Mouse (Mus musculus) lung, embryonic 15.5 days (tissue): ENCODE data around the gene Zfp488. TPM values are rescaled to one million over a fixed set of nuclear protein-coding genes. Genes with fewer than 3 reads are reported as not detected.
A peak's percentile ranks its signal among the peaks of the same experiment; 100 is the strongest.

Experiments used
- ATAC-seq: fragments of 200-750 bp; cut with Nextera tagmentation; 2 replicates; pipeline ENCODE4 v1.8.0; 2017; ENCODE audit warnings: moderate number of reproducible peaks, borderline replicate concordance; ENCODE audit not compliant: low FRiP score, low TSS enrichment; ENCODE audit errors: extremely low read depth
- H3K27ac ChIP-seq: fragments of 300-500 bp; sonication (generic); 2 replicates; pipeline ENCODE4 v1.5.1; 2015; ENCODE audit warnings: moderate library complexity, mild to moderate bottlenecking, inconsistent platforms
- H3K27me3 ChIP-seq: fragments of 300-500 bp; sonication (generic); 2 replicates; pipeline ENCODE4 v1.6.1; 2015; ENCODE audit warnings: inconsistent platforms
- H3K36me3 ChIP-seq: fragments of 300-500 bp; sonication (generic); 2 replicates; pipeline ENCODE4 v1.6.1; 2015; ENCODE audit warnings: inconsistent platforms
- H3K4me1 ChIP-seq: fragments of 300-500 bp; sonication (generic); 2 replicates; pipeline ENCODE4 v1.6.1; 2015; ENCODE audit warnings: inconsistent platforms
- H3K4me2 ChIP-seq: fragments of 300-500 bp; sonication (generic); 2 replicates; pipeline ENCODE4 v1.6.1; 2015; ENCODE audit warnings: inconsistent platforms, mild to moderate bottlenecking, moderate library complexity
- H3K4me3 ChIP-seq: fragments of 300-500 bp; sonication (generic); 2 replicates; pipeline ENCODE4 v1.5.1; 2015; ENCODE audit warnings: mild to moderate bottlenecking, inconsistent platforms
- H3K9ac ChIP-seq: fragments of 300-500 bp; sonication (generic); 2 replicates; pipeline ENCODE4 v1.6.1; 2015; ENCODE audit warnings: inconsistent platforms
- H3K9me3 ChIP-seq: fragments of 300-500 bp; sonication (generic); 2 replicates; pipeline ENCODE4 v1.6.1; 2016; ENCODE audit warnings: inconsistent platforms
- WGBS: fragments of 180-500 bp; shearing (Covaris S2); methylation state at CpG from one replicate; pipeline ENCODE4 v1.1.7; 2015; 5-methylcytosine and 5-hydroxymethylcytosine counted together
- polyA plus RNA-seq: library from polyadenylated mRNA; unstranded; fragments of >200 nt; fragmentation: Nextera tagmentation; extraction: Ambion mirVana; gene quantifications from 2 replicates; pipeline ENCODE4 v1.2.1, GENCODE M21; 2015

The Zfp488 gene
- polyA plus RNA-seq = not detected in 2 replicates

- H3K36me3 ChIP-seq = no peaks in the 10 kb centered on the region
- 0 out of 2 replicates have a peak, but pooled peaks cover 6% of the 10 kb centered on the region for H3K4me1 ChIP-seq
- H3K4me2 ChIP-seq = peak within 1 kb of the TSS; percentile 68
- WGBS = 2% methylated on average over 25 of the region's 25 CpGs
- no peaks in the 10 kb centered on the region for H3K9me3 ChIP-seq
- no peak within 1 kb of the TSS for H3K27ac ChIP-seq
- H3K27me3 ChIP-seq = peaks cover 11% of the 10 kb centered on the region; the same call in 1 of the 2 replicates
- H3K9ac ChIP-seq = peak within 1 kb of the TSS; percentile 19; the same call in 1 of the 2 replicates
- ATAC-seq = peak; percentile 46; the same call in 1 of the 2 replicates
- H3K4me3 ChIP-seq = peak within 1 kb of the TSS; percentile 30
Measured at GRCm38 (mm10) chr14:33978604-33979059, at the start of gene Zfp488. Gene Zfp488 (minus strand): TSS chr14:33978764.

DNA sequence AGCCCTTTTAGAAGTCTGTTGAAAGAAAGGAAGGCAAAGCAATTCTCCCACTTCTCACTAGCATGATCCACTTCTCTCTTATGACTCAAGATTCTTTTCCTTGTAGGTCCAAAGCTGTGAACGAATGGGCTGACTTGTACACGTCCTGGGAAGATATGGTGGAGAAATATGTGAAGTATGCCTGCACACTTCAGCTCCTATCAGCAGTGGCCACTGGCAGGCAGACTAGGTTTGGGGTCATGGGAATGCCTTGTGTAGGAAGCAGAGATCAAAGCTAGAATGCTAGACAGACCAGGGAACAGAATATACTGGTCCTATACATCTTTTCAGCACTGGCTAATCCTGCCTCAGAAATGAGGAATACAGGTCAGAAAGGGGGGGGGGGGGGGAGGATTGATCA, 48.1 kb upstream of the Zfp488 start:
- H3K36me3 ChIP-seq = no peaks in the 10 kb centered on the region
- no peak overlapping the region for H3K27ac ChIP-seq
- no peak for ATAC-seq
- no peaks in the 10 kb centered on the region for H3K27me3 ChIP-seq
- H3K9ac ChIP-seq = no peak overlapping the region
- H3K4me3 ChIP-seq = no peak overlapping the region
- H3K4me1 ChIP-seq = no peaks in the 10 kb centered on the region
- H3K9me3 ChIP-seq = no peaks in the 10 kb centered on the region
- no peak overlapping the region for H3K4me2 ChIP-seq
- 34% methylated on average over 2 of the region's 2 CpGs for WGBS

DNA sequence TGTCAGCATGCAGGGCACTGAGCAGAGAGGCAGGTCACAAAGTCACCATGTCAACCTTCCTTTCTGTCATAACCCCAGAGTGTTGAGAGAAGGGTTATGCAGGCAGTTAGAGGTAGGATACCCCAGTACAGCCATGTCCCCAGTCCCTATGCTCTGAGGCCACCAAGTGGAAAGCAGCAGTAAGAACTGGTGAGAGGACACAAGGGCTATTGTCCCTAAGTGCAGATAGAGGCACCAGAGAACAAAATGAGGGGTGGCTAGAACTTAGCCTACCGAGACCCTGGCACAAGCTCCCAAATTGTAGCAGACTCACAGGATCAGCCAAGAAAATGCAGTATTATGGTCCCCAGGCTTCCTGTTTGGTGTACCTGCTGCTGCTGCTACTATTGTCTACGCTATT, 38.4 kb upstream of the Zfp488 start:
- Histone ChIP-seq H3K27me3 (no peaks in the 10 kb centered on the region), H3K27ac (no peak overlapping the region), H3K4me1 (no peaks in the 10 kb centered on the region), H3K9me3 (no peaks in the 10 kb centered on the region), H3K9ac (no peak overlapping the region), H3K36me3 (no peaks in the 10 kb centered on the region), H3K4me3 (no peak overlapping the region), H3K4me2 (no peak overlapping the region)
- ATAC-seq = no peak
- 73% methylated on average over 2 of the region's 2 CpGs for WGBS

DNA sequence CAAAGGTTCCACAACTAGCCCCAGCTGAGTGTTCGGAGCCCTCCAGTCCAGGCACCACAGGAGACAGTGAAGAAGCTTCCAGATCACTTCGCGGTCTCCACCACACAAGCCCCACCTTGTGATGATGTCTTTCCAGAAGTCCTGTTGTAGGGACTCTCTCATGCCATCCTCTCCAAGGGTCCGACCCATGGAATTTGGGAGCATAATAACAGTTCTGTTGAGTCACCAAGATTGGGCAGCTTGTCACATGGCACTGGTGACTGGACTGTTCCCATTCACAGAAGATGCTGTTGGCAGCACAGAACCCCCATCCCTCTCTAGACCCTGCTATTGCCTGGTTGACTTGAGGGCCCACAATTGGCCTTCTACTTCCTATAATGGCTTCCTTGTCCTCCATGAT, 37.8 kb upstream of the Zfp488 start, which contains the start of gene Gm5460:
Gm5460 (plus strand) TSS at position 378 of the 400 bp plus-strand sequence.
- H3K4me3 ChIP-seq = no peak within 1 kb of the TSS
- H3K4me1 ChIP-seq = no peaks in the 10 kb centered on the region
- ATAC-seq = no peak
- no peaks in the 10 kb centered on the region for H3K9me3 ChIP-seq
- 89% methylated on average over 4 of the region's 4 CpGs for WGBS
- no peaks in the 10 kb centered on the region for H3K27me3 ChIP-seq
- no peak within 1 kb of the TSS for H3K9ac ChIP-seq
- H3K27ac ChIP-seq = no peak within 1 kb of the TSS
- no peaks in the 10 kb centered on the region for H3K36me3 ChIP-seq
- no peak within 1 kb of the TSS for H3K4me2 ChIP-seq

DNA sequence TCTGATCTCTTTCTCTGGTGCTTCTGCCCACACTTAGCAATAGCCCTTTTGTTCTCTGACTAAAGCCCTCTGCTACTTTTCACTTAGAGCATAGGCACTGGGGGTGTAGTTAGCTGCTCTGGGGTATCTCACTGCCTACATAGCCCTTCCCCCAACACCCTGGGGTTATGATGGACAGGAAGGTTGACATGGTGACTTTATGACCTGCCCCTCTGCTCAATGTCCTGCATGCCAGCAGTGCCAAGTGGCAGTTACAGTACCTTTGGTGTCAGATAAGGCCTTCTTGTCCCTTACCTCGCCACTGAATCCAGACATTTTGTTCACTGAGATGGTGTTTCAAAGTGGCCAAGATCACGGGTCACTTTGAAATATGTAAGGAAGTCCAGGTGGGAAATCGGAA, 36.5 kb upstream of the Zfp488 start, which contains the start of gene Gm30083:
Gm30083 (minus strand) TSS at position 120 of the 400 bp plus-strand sequence.
- Histone ChIP-seq H3K9ac (no peak within 1 kb of the TSS), H3K9me3 (no peaks in the 10 kb centered on the region), H3K27me3 (no peaks in the 10 kb centered on the region), H3K4me2 (no peak within 1 kb of the TSS), H3K27ac (no peak within 1 kb of the TSS), H3K4me3 (no peak within 1 kb of the TSS), H3K36me3 (no peaks in the 10 kb centered on the region), H3K4me1 (no peaks in the 10 kb centered on the region)
- WGBS = 80% methylated on average over 3 of the region's 3 CpGs
- no peak for ATAC-seq

GRCm38 (mm10) chr14:34002358-34002757, 23.8 kb upstream of the Zfp488 start:
- Histone ChIP-seq H3K4me2 (no peak overlapping the region), H3K9me3 (no peaks in the 10 kb centered on the region), H3K36me3 (no peaks in the 10 kb centered on the region), H3K4me3 (no peak overlapping the region), H3K4me1 (no peaks in the 10 kb centered on the region), H3K9ac (no peak overlapping the region), H3K27me3 (no peaks in the 10 kb centered on the region), H3K27ac (no peak overlapping the region)
- no peak for ATAC-seq
- WGBS = 81% methylated on average over 5 of the region's 5 CpGs

- Histone ChIP-seq H3K27me3 (no peaks in the 10 kb centered on the region), H3K27ac (no peak overlapping the region), H3K4me3 (no peak overlapping the region), H3K9ac (no peak overlapping the region), H3K9me3 (no peaks in the 10 kb centered on the region), H3K4me1 (no peaks in the 10 kb centered on the region), H3K36me3 (no peaks in the 10 kb centered on the region), H3K4me2 (no peak overlapping the region)
- no peak; the same call in 1 of the 2 replicates for ATAC-seq
Measured at GRCm38 (mm10) chr14:34001445-34001844, 22.9 kb upstream of the Zfp488 start.

- Histone ChIP-seq H3K36me3 (no peaks in the 10 kb centered on the region), H3K4me1 (no peaks in the 10 kb centered on the region), H3K4me3 (no peak overlapping the region), H3K4me2 (no peak overlapping the region), H3K9me3 (no peaks in the 10 kb centered on the region), H3K27me3 (no peaks in the 10 kb centered on the region), H3K9ac (no peak overlapping the region), H3K27ac (no peak overlapping the region)
- no peak for ATAC-seq
Measured at GRCm38 (mm10) chr14:34000076-34000475, 21.5 kb upstream of the Zfp488 start.

GRCm38 (mm10) chr14:33997427-33997826, 18.9 kb upstream of the Zfp488 start:
- no peak overlapping the region for H3K4me3 ChIP-seq
- H3K4me1 ChIP-seq = no peaks in the 10 kb centered on the region
- H3K4me2 ChIP-seq = no peak overlapping the region
- no peaks in the 10 kb centered on the region for H3K27me3 ChIP-seq
- WGBS = 38% methylated on average over 6 of the region's 6 CpGs
- no peaks in the 10 kb centered on the region for H3K9me3 ChIP-seq
- H3K9ac ChIP-seq = no peak overlapping the region
- H3K27ac ChIP-seq = no peak overlapping the region
- H3K36me3 ChIP-seq = no peaks in the 10 kb centered on the region
- ATAC-seq = no peak

GRCm38 (mm10) chr14:33993521-33994289, 15.1 kb upstream of the Zfp488 start:
- Histone ChIP-seq H3K36me3 (no peaks in the 10 kb centered on the region), H3K27me3 (no peaks in the 10 kb centered on the region), H3K9ac (no peak overlapping the region), H3K9me3 (no peaks in the 10 kb centered on the region), H3K4me3 (no peak overlapping the region), H3K4me2 (no peak overlapping the region), H3K27ac (no peak overlapping the region), H3K4me1 (no peaks in the 10 kb centered on the region)
- WGBS = 86% methylated on average over 6 of the region's 6 CpGs
- ATAC-seq = no peak

DNA sequence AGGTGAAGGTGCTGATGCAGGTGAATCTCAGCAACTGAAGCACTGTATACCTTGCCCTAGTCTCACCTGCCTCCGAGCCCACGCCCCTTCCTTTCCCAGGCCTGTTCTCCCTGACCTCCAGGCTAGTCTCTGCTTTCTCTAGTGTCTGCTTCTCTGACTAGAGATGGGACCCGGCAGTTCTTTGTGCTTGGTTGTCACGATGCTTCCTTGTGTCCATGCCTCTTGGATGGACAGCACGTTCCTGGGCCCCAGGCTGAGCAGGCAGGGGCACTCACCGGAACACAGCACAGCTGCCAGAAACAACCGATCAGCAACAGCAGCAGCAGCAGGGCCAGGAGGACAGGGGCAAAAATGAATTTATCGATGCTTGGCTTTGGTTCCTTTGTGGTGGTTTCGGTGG, 14.5 kb upstream of the Zfp488 start:
- no peaks in the 10 kb centered on the region for H3K36me3 ChIP-seq
- no peaks in the 10 kb centered on the region for H3K9me3 ChIP-seq
- no peak overlapping the region for H3K4me2 ChIP-seq
- no peak for ATAC-seq
- no peaks in the 10 kb centered on the region for H3K27me3 ChIP-seq
- H3K4me3 ChIP-seq = no peak overlapping the region
- no peak overlapping the region for H3K9ac ChIP-seq
- WGBS = 92% methylated on average over 9 of the region's 9 CpGs
- no peak overlapping the region for H3K27ac ChIP-seq
- no peaks in the 10 kb centered on the region for H3K4me1 ChIP-seq

GRCm38 (mm10) chr14:33991971-33992370, 13.4 kb upstream of the Zfp488 start:
- ATAC-seq = no peak
- H3K4me1 ChIP-seq = no peaks in the 10 kb centered on the region
- H3K9ac ChIP-seq = no peak overlapping the region
- H3K27me3 ChIP-seq = no peaks in the 10 kb centered on the region
- no peak overlapping the region for H3K4me2 ChIP-seq
- no peak overlapping the region for H3K4me3 ChIP-seq
- no peak overlapping the region for H3K27ac ChIP-seq
- H3K36me3 ChIP-seq = no peaks in the 10 kb centered on the region
- WGBS = 76% methylated on average over 4 of the region's 4 CpGs
- H3K9me3 ChIP-seq = no peaks in the 10 kb centered on the region
